Mouse (Mus musculus): ENCODE measurements around the gene Csf3r.
A peak's percentile ranks its signal among the peaks of the same experiment; 100 is the strongest.

The Csf3r gene

GRCm38 (mm10) chr4:126057207-126058133 lies 33.1 kb downstream of the Csf3r start:
- no peak for DNase-seq

- peak; percentile 85 to 91 for DNase-seq
Measured at GRCm38 (mm10) chr4:126058134-126058996, 34.0 kb downstream of the Csf3r start, which contains the start of gene Oscp1. Gene Oscp1, plus strand, starts transcription at chr4:126058565.

- no peak for DNase-seq
Measured at GRCm38 (mm10) chr4:126058997-126059362, 34.6 kb downstream of the Csf3r start.

GRCm38 (mm10) chr4:126062856-126063255 lies 38.5 kb downstream of the Csf3r start:
- DNase-seq: no peak

GRCm38 (mm10) chr4:126065241-126065640 lies 40.9 kb downstream of the Csf3r start:
- no peak for DNase-seq

- no peak for DNase-seq
Measured at GRCm38 (mm10) chr4:126067401-126068077, 43.2 kb downstream of the Csf3r start.

- DNase-seq: no peak
Measured at GRCm38 (mm10) chr4:126068842-126069241, 44.5 kb downstream of the Csf3r start.

- no peak for DNase-seq
Measured at GRCm38 (mm10) chr4:126077833-126078232, 53.5 kb downstream of the Csf3r start.

- DNase-seq: no peak
Measured at GRCm38 (mm10) chr4:126079266-126079665, 54.9 kb downstream of the Csf3r start.

- no peak for DNase-seq
Measured at GRCm38 (mm10) chr4:126081601-126082000, 57.3 kb downstream of the Csf3r start.

- no peak for DNase-seq
Measured at GRCm38 (mm10) chr4:126083021-126083420, 58.7 kb downstream of the Csf3r start.

- DNase-seq: no peak
Measured at GRCm38 (mm10) chr4:126084382-126084781, 60.0 kb downstream of the Csf3r start.

- peak; percentile 78 for DNase-seq
Measured at GRCm38 (mm10) chr4:126085996-126086576, 61.7 kb downstream of the Csf3r start.

- DNase-seq: peak; percentile 61 to 69
Measured at GRCm38 (mm10) chr4:126090101-126090847, 65.9 kb downstream of the Csf3r start.

- no peak for DNase-seq
Measured at GRCm38 (mm10) chr4:126090848-126091124, 66.4 kb downstream of the Csf3r start.

GRCm38 (mm10) chr4:126091873-126092272 lies 67.5 kb downstream of the Csf3r start:
- no peak for DNase-seq

Measured in thymus, postnatal 36 days (tissue).